Mouse (Mus musculus) testis, adult 2 months (tissue): Measurements from ENCODE around the gene Kalrn.

Source experiments
- CTCF ChIP-seq: fragments of 200-500 bp; IDR thresholded peaks from 2 replicates; pipeline ENCODE4 v1.5.1; 2012; ENCODE audit warnings: low read depth, mild to moderate bottlenecking, inconsistent platforms, low read length, moderate library complexity; ENCODE audit not compliant: control insufficient read depth, insufficient read depth, insufficient replicate concordance
- POLR2A ChIP-seq: fragments of 200-500 bp; IDR thresholded peaks from 2 replicates; pipeline ENCODE4 v1.6.1; 2012; ENCODE audit warnings: low read depth, mild to moderate bottlenecking, inconsistent platforms, low read length, moderate library complexity; ENCODE audit not compliant: control insufficient read depth

DNA sequence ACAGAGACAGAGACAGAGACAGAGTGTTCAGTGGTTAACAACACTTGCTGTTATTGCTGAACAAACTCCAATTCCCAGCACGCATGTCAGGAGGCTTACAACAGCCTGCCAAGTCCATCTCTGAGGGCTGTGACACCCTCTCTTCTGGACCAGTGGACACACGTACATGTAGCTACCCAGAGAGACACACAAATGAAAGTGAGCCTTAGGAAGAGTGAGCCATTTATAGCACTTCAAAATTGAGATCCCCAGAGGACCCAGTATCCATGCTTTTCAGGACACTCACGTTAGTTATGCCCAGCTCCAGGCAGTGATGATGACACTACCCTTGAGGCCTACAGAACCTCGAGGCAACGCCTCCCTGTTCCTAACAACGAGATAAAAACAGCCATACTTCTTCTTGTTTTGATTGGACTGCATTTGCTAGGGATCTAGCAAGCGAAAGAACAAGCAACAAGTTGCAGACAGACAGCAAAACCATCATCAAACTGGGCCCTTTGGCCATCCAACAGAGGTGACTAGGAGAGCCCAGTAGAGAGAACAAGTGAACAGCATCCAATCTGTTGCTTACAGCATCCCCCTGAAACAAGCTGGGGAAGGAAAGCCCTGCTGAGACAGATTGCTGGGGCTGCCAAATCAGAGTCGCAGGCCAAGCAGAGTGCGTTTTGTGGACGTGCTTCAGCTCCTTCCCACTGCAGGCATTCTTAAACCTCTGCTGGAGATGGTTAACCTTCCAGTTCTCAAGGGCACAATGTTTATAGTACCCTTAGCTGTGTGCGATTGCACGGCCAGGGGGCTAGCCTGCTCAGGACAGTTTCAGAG is 634.8 kb downstream of the Kalrn start:
- TF ChIP-seq CTCF (no peak), POLR2A (no peak)
